Mouse (Mus musculus) liver, adult 2 months (tissue): ENCODE results near the gene Marc1. TPM values are rescaled to one million over a fixed set of nuclear protein-coding genes. Genes with fewer than 3 reads are reported as not detected.

Experiments
- DNase-seq: peaks from one replicate; pipeline ENCODE4 v3.0.0-alpha.2; 2011; ENCODE audit warnings: low read depth, low spot score; ENCODE audit errors: extremely low read depth
- H3K27ac ChIP-seq: fragments of 200-500 bp; replicated peaks from 2 replicates; pipeline ENCODE4 v1.5.1; 2012; ENCODE audit warnings: low read depth, mild to moderate bottlenecking, control low read depth, inconsistent platforms, low read length; ENCODE audit not compliant: insufficient read depth
- H3K27me3 ChIP-seq: fragments of 200-500 bp; 2 replicates; pipeline ENCODE4 v1.6.1; 2012; ENCODE audit warnings: mild to moderate bottlenecking, moderate library complexity, low read length, inconsistent platforms; ENCODE audit not compliant: control insufficient read depth, insufficient read depth
- H3K36me3 ChIP-seq: fragments of 200-500 bp; 2 replicates; pipeline ENCODE4 v1.6.1; 2012; ENCODE audit warnings: low read length, inconsistent platforms; ENCODE audit not compliant: control insufficient read depth, insufficient read depth
- H3K4me1 ChIP-seq: fragments of 200-500 bp; 2 replicates; pipeline ENCODE4 v1.6.1; 2011; ENCODE audit warnings: low read length; ENCODE audit not compliant: control insufficient read depth, insufficient read depth
- H3K4me3 ChIP-seq: fragments of 200-500 bp; 2 replicates; pipeline ENCODE4 v1.5.1; 2011; ENCODE audit warnings: low read depth, mild to moderate bottlenecking, control low read depth, low read length, moderate library complexity; ENCODE audit not compliant: insufficient read depth
- H3K79me2 ChIP-seq: fragments of 200-500 bp; 2 replicates; pipeline ENCODE4 v1.6.1; 2012; ENCODE audit warnings: inconsistent platforms, mild to moderate bottlenecking, low read length, moderate library complexity; ENCODE audit not compliant: control insufficient read depth, insufficient read depth
- H3K9ac ChIP-seq: fragments of 200-500 bp; 2 replicates; pipeline ENCODE4 v1.6.1; 2012; ENCODE audit warnings: low read depth, mild to moderate bottlenecking, control low read depth, inconsistent platforms, low read length
- CTCF ChIP-seq: fragments of 200-500 bp; IDR thresholded peaks from 2 replicates; pipeline ENCODE4 v1.5.1; 2011; ENCODE audit warnings: low read depth, low read length, control low read depth
- POLR2A ChIP-seq: fragments of 200-500 bp; IDR thresholded peaks from 2 replicates; pipeline ENCODE4 v1.6.1; 2011; ENCODE audit warnings: low read length, control low read depth; ENCODE audit not compliant: insufficient read depth; ENCODE audit errors: extremely low read depth
- WGBS: fragments of 180-500 bp; shearing (Covaris S2); methylation state at CpG from one replicate; pipeline ENCODE4 v1.1.7; 2018; 5-methylcytosine and 5-hydroxymethylcytosine counted together
- polyA plus RNA-seq: library from polyadenylated mRNA; depleted of rRNA; stranded (reverse); fragments of >200 nt; gene quantifications from 2 replicates; pipeline ENCODE4 v1.2.3, GENCODE M21; 2012
- total RNA-seq: library from RNA; depleted of rRNA; stranded (reverse); fragments of >200 nt; gene quantifications from 2 replicates; pipeline ENCODE4 v1.2.3, GENCODE M21; 2014

The Marc1 gene
- total and polyA plus RNA-seq, 2 experiments = 345 to 395 TPM

GRCm38 (mm10) chr1:184827175-184827701 lies 16.1 kb upstream of the Marc1 start:
- Histone ChIP-seq H3K27me3 (no peaks in the 10 kb centered on the region), H3K27ac (peak overlapping the region; percentile 97), H3K36me3 (peaks cover 24% of the 10 kb centered on the region), H3K9ac (peak overlapping the region; percentile 81), H3K4me1 (peaks cover 43% of the 10 kb centered on the region), H3K4me3 (peak overlapping the region; percentile 63), H3K79me2 (peaks cover 16% of the 10 kb centered on the region; the same call in 1 of the 2 replicates)
- TF ChIP-seq CTCF = no peak
- TF ChIP-seq POLR2A = no peak; the same call in 1 of the 2 replicates
- WGBS = 21% methylated on average over 23 of the region's 23 CpGs
- DNase-seq = peak; percentile 99

- Histone ChIP-seq H3K4me3 (peak overlapping the region; percentile 11; the same call in 1 of the 2 replicates), H3K4me1 (peaks cover 37% of the 10 kb centered on the region), H3K79me2 (peaks cover 18% of the 10 kb centered on the region; the same call in 1 of the 2 replicates), H3K9ac (peak overlapping the region; percentile 57), H3K27me3 (no peaks in the 10 kb centered on the region), H3K36me3 (peaks cover 21% of the 10 kb centered on the region), H3K27ac (peak overlapping the region; percentile 96)
- 14% methylated on average over 11 of the region's 11 CpGs for WGBS
- DNase-seq = peak; percentile 59
- TF ChIP-seq POLR2A (no peak), CTCF (peak; percentile 17; the same call in 1 of the 2 replicates)
Observed at GRCm38 (mm10) chr1:184825093-184825492, 14.0 kb upstream of the Marc1 start.

- Histone ChIP-seq H3K79me2 (peaks cover 15% of the 10 kb centered on the region; the same call in 1 of the 2 replicates), H3K36me3 (peaks cover 25% of the 10 kb centered on the region), H3K27ac (peak overlapping the region; percentile 98), H3K9ac (peak overlapping the region; percentile 61), H3K4me3 (no peak overlapping the region), H3K27me3 (no peaks in the 10 kb centered on the region), H3K4me1 (peaks cover 32% of the 10 kb centered on the region)
- peak; percentile 99 for DNase-seq
- 2% methylated on average over 12 of the region's 12 CpGs for WGBS
- no peak for TF ChIP-seq POLR2A
- peak; percentile 99 for TF ChIP-seq CTCF
Observed at GRCm38 (mm10) chr1:184824439-184824851, 13.3 kb upstream of the Marc1 start.

- H3K27ac ChIP-seq = peak overlapping the region; percentile 67
- no peak for TF ChIP-seq POLR2A
- TF ChIP-seq CTCF = no peak
- no peak for DNase-seq
- peaks cover 11% of the 10 kb centered on the region; the same call in 1 of the 2 replicates for H3K79me2 ChIP-seq
- no peak overlapping the region for H3K4me3 ChIP-seq
- peaks cover 23% of the 10 kb centered on the region for H3K4me1 ChIP-seq
- H3K27me3 ChIP-seq = no peaks in the 10 kb centered on the region
- 24% methylated on average over 11 of the region's 11 CpGs for WGBS
- peaks cover 35% of the 10 kb centered on the region for H3K36me3 ChIP-seq
- peak overlapping the region; percentile 3 for H3K9ac ChIP-seq
Observed at GRCm38 (mm10) chr1:184822678-184823077, 11.6 kb upstream of the Marc1 start.

GRCm38 (mm10) chr1:184817768-184818167 lies 6.7 kb upstream of the Marc1 start:
- DNase-seq = peak; percentile 33
- WGBS = 88% methylated on average over 6 of the region's 6 CpGs
- Histone ChIP-seq H3K79me2 (peaks cover 6% of the 10 kb centered on the region; the same call in 1 of the 2 replicates), H3K27me3 (no peaks in the 10 kb centered on the region), H3K4me3 (no peak overlapping the region), H3K27ac (no peak overlapping the region), H3K36me3 (peaks cover 60% of the 10 kb centered on the region), H3K9ac (no peak overlapping the region), H3K4me1 (peaks cover 6% of the 10 kb centered on the region; the same call in 1 of the 2 replicates)
- TF ChIP-seq CTCF (peak; percentile 20; the same call in 1 of the 2 replicates), POLR2A (no peak)

GRCm38 (mm10) chr1:184811716-184812250 lies 670 bp upstream of the Marc1 start:
- WGBS = 20% methylated on average over 8 of the region's 8 CpGs
- TF ChIP-seq CTCF = no peak
- no peak for TF ChIP-seq POLR2A
- Histone ChIP-seq H3K79me2 (peaks cover 13% of the 10 kb centered on the region; the same call in 1 of the 2 replicates), H3K27me3 (no peaks in the 10 kb centered on the region), H3K27ac (peak overlapping the region; percentile 61), H3K4me1 (peaks cover 17% of the 10 kb centered on the region; the same call in 1 of the 2 replicates), H3K9ac (peak overlapping the region; percentile 39), H3K36me3 (peaks cover 18% of the 10 kb centered on the region), H3K4me3 (peak overlapping the region; percentile 13)
- peak; percentile 85 for DNase-seq
